Mouse (Mus musculus): Measurements from ENCODE around the gene Slc23a2. TPM values are rescaled to one million over a fixed set of nuclear protein-coding genes. Genes with fewer than 3 reads are reported as not detected.

The Slc23a2 gene
- polyA plus RNA-seq, 1 experiment from 2014 or later: 11.7 TPM

DNA sequence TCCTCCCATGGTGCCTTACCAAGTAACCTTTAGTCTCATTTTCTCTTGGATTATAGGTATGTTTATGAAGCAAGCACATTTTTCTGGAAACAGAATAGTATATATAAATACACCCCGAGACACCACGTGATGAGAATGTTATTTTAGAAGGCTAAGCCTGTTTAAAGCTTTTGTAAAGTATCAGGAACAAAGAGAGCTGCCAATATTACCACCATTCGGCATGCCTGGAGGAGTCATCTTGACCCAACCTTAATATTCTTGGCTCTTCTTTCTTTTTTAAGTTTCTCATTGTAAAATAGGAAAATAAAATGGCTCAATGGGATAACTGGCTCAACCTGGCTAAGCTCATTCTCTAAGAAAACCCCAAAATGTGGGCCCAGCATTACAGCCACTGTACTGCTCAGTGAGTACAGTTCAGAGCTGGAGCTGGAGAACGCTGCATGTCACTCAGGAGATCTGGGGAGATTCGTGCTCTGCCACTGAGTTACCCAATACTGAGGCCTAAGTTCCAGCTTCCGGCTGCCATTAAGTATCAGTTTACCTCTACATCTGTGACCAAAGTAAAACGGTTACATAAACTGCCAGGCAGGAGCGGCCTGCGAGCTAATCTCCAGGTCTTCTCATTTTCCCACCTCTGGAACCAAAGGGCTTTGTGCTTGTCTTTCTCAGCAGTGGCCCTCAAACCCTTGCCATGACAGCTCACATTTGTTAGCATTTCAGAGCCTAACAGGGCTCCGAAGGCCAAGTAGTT lies 74.7 kb downstream of the Slc23a2 start:
- H3K4me3 ChIP-seq (replicated peaks; ENCODE audit: low read depth, low read length): no peak overlapping the region
- H3K36me3 ChIP-seq (ENCODE audit: insufficient read depth, low read length): 0 out of 2 replicates have a peak, but pooled peaks cover 4% of the 10 kb centered on the region
- no peaks in the 10 kb centered on the region for H3K27me3 ChIP-seq (ENCODE audit: insufficient read depth, low read length)
- H3K9me3 ChIP-seq (replicated peaks; ENCODE audit: low read length): no peaks in the 10 kb centered on the region
- no peak for TF ChIP-seq CTCF (IDR thresholded peaks at IDR 0.05; ENCODE audit: low read depth)
- WGBS: 61% methylated on average over 10 of the region's 10 CpGs
- no peak overlapping the region for H3K27ac ChIP-seq
- H3K4me1 ChIP-seq (replicated peaks; ENCODE audit: insufficient read depth, low read length): no peaks in the 10 kb centered on the region
- no peak for DNase-seq (ENCODE audit: low spot score)
- H3K9ac ChIP-seq (ENCODE audit: low read depth, low read length): no peak overlapping the region
- H3K4me2 ChIP-seq (ENCODE audit: low read length): no peak overlapping the region
- ATAC-seq (replicated peaks; ENCODE audit: low FRiP score, low read depth): no peak

DNA sequence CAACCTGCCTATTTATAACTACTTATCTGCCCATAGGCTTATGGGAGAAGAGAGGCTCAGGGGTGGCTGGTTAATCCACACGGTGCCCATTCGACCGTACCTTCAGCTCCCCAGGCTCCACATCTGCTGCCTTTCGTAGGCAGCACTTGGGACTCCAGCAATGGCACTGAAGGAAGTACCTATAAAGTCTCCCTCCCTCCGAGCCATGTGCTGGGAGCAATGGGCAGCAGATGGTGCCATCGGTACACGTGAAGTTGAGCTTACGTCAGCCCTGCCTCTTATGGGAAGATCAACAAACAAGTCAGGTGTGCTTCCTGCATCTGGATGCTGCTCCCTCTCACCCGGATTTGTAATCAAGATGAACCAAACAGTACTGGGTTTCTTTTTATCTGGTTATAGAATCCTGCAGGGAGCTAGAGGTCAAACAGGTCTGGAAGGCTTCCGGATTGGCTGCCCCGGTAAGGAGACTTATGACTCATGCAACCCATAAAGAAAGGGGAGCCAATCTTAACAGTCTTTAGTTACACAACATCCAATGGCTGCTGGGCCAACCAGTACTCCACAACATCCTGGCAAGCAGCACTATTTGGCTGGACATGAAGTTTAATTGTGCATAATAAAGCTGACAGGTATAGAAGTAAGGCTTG lies 80.6 kb downstream of the Slc23a2 start:
- peak; percentile 62 for TF ChIP-seq CTCF (IDR thresholded peaks at IDR 0.05; ENCODE audit: low read depth)
- Histone ChIP-seq H3K27ac (no peak overlapping the region), H3K9ac (ENCODE audit: low read depth, low read length) (no peak overlapping the region), H3K36me3 (ENCODE audit: insufficient read depth, low read length) (0 out of 2 replicates have a peak, but pooled peaks cover 3% of the 10 kb centered on the region), H3K9me3 (replicated peaks; ENCODE audit: low read length) (no peaks in the 10 kb centered on the region), H3K27me3 (ENCODE audit: insufficient read depth, low read length) (no peaks in the 10 kb centered on the region), H3K4me3 (replicated peaks; ENCODE audit: low read depth, low read length) (no peak overlapping the region), H3K4me2 (ENCODE audit: low read length) (no peak overlapping the region), H3K4me1 (replicated peaks; ENCODE audit: insufficient read depth, low read length) (no peaks in the 10 kb centered on the region)
- ATAC-seq (replicated peaks; ENCODE audit: low FRiP score, low read depth) (peak; percentile 78), DNase-seq (ENCODE audit: low spot score) (peak; percentile 47)
- WGBS: 40% methylated on average over 11 of the region's 11 CpGs

DNA sequence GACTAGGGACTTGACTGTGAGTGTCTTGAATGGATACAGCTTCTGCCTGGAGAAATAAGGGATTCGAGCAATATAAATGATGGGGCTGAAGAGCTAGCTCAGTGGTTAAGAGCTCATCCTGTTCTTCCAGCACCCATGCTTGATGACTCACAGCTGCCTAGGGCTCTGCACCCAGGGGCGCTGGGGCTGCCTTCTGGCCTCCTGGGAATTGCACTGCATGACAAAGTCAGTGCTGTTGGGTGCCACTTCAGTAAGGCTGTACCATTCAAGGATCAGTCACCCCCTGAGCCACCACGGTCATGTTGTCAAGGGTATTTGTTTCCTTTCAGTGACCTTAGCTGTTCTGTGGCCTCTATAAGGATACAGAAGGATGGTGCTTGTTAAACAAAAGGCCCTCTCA lies 81.1 kb downstream of the Slc23a2 start:
- no peak overlapping the region for H3K4me3 ChIP-seq (replicated peaks; ENCODE audit: low read depth, low read length)
- no peaks in the 10 kb centered on the region for H3K9me3 ChIP-seq (replicated peaks; ENCODE audit: low read length)
- TF ChIP-seq CTCF (IDR thresholded peaks at IDR 0.05; ENCODE audit: low read depth): no peak
- no peak overlapping the region for H3K9ac ChIP-seq (ENCODE audit: low read depth, low read length)
- no peaks in the 10 kb centered on the region for H3K27me3 ChIP-seq (ENCODE audit: insufficient read depth, low read length)
- no peak overlapping the region for H3K4me2 ChIP-seq (ENCODE audit: low read length)
- DNase-seq (ENCODE audit: low spot score): no peak
- no peaks in the 10 kb centered on the region for H3K4me1 ChIP-seq (replicated peaks; ENCODE audit: insufficient read depth, low read length)
- H3K36me3 ChIP-seq (ENCODE audit: insufficient read depth, low read length): 0 out of 2 replicates have a peak, but pooled peaks cover 3% of the 10 kb centered on the region
- 64% methylated on average over 3 of the region's 3 CpGs for WGBS
- H3K27ac ChIP-seq: no peak overlapping the region
- ATAC-seq (replicated peaks; ENCODE audit: low FRiP score, low read depth): no peak; the same call in 1 of the 2 replicates

DNA sequence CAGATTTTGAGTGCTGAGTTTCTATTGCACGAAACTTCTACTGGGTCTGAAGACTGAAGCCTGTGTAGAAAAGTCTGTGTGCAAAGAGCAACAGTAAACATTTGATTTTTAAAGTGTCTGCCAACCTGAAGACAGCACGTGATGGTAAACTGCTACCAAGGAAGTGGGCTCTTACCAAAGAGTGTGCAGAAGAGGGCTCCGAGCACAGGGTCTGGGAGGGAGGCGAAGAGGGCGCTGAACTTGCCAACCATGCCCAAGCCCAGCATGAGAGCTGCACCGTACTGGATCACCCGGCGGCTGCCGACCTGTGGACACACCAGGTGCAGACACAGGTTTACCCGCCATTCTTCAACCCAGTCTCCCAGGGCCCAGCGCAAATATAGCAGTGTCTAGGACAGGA lies 83.0 kb downstream of the Slc23a2 start:
- no peak for DNase-seq (ENCODE audit: low spot score)
- no peak for TF ChIP-seq CTCF (IDR thresholded peaks at IDR 0.05; ENCODE audit: low read depth)

DNA sequence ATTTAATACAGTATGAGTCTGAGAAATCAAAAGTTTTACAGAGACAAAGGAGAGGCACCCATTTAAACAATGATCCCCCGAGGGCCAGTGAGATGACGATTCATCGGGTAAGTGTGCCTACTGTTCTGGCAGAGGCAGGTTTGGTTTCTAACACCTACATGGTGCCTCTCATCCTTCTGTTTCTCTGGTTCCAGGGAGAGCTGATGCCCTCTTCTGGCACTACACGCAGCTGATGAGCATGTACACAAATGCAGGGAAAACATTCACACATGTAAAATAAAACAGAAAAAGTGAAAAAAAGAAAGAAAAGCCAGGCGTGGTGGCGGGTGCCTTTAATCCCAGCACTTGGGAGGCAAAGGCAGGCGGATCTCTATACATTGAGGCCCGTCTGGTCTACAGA lies 85.0 kb downstream of the Slc23a2 start:
- ATAC-seq (replicated peaks; ENCODE audit: low FRiP score, low read depth) (no peak), DNase-seq (ENCODE audit: low spot score) (no peak)
- peak; percentile 36; the same call in 1 of the 2 replicates for TF ChIP-seq CTCF (IDR thresholded peaks at IDR 0.05; ENCODE audit: low read depth)
- Histone ChIP-seq H3K4me2 (ENCODE audit: low read length) (no peak overlapping the region), H3K27me3 (ENCODE audit: insufficient read depth, low read length) (no peaks in the 10 kb centered on the region), H3K9me3 (replicated peaks; ENCODE audit: low read length) (no peaks in the 10 kb centered on the region), H3K9ac (ENCODE audit: low read depth, low read length) (no peak overlapping the region), H3K27ac (no peak overlapping the region), H3K4me3 (replicated peaks; ENCODE audit: low read depth, low read length) (no peak overlapping the region), H3K4me1 (replicated peaks; ENCODE audit: insufficient read depth, low read length) (no peaks in the 10 kb centered on the region), H3K36me3 (ENCODE audit: insufficient read depth, low read length) (0 out of 2 replicates have a peak, but pooled peaks cover 13% of the 10 kb centered on the region)
- WGBS: 88% methylated on average over 8 of the region's 8 CpGs

More for the DNA sequence above, 83.0 kb downstream of the Slc23a2 start:
- H3K9me3 ChIP-seq (replicated peaks; ENCODE audit: low read length): no peaks in the 10 kb centered on the region
- H3K4me2 ChIP-seq (ENCODE audit: low read length): no peak overlapping the region
- H3K36me3 ChIP-seq (ENCODE audit: insufficient read depth, low read length): 0 out of 2 replicates have a peak, but pooled peaks cover 3% of the 10 kb centered on the region
- WGBS: 96% methylated on average over 11 of the region's 11 CpGs
- no peak overlapping the region for H3K27ac ChIP-seq
- no peak overlapping the region for H3K9ac ChIP-seq (ENCODE audit: low read depth, low read length)
- no peak overlapping the region for H3K4me3 ChIP-seq (replicated peaks; ENCODE audit: low read depth, low read length)
- no peak for ATAC-seq (replicated peaks; ENCODE audit: low FRiP score, low read depth)
- no peaks in the 10 kb centered on the region for H3K27me3 ChIP-seq (ENCODE audit: insufficient read depth, low read length)
- H3K4me1 ChIP-seq (replicated peaks; ENCODE audit: insufficient read depth, low read length): no peaks in the 10 kb centered on the region

DNA sequence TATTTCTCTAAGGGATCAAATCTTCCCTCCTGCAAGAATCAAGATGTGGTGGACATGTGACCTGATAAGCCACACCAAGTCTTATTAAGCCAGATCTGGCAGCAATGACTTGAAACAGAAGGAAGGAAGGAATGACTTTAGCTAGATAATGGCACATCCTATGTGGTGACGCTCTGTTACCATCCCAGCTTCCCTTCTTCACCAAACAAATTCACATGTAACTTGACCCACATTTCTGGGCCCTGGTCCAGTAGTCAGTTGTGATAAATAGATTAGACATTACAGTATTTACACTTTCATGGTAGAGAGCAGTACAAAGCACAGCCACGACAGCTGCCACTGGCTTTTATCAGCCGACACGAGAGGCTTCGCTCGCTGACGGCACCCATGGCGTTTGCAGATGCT lies 89.6 kb downstream of the Slc23a2 start:
- no peak overlapping the region for H3K4me2 ChIP-seq (ENCODE audit: low read length)
- no peaks in the 10 kb centered on the region for H3K9me3 ChIP-seq (replicated peaks; ENCODE audit: low read length)
- H3K27me3 ChIP-seq (ENCODE audit: insufficient read depth, low read length): no peaks in the 10 kb centered on the region
- no peak for TF ChIP-seq CTCF (IDR thresholded peaks at IDR 0.05; ENCODE audit: low read depth)
- H3K9ac ChIP-seq (ENCODE audit: low read depth, low read length): no peak overlapping the region
- H3K4me3 ChIP-seq (replicated peaks; ENCODE audit: low read depth, low read length): no peak overlapping the region
- H3K36me3 ChIP-seq (ENCODE audit: insufficient read depth, low read length): 0 out of 2 replicates have a peak, but pooled peaks cover 13% of the 10 kb centered on the region
- no peak overlapping the region for H3K27ac ChIP-seq
- ATAC-seq (replicated peaks; ENCODE audit: low FRiP score, low read depth) (no peak), DNase-seq (ENCODE audit: low spot score) (no peak)
- WGBS: 77% methylated on average over 8 of the region's 8 CpGs
- no peaks in the 10 kb centered on the region for H3K4me1 ChIP-seq (replicated peaks; ENCODE audit: insufficient read depth, low read length)

Measured in kidney, postnatal 0 days (tissue).